Mouse (Mus musculus): ENCODE results near the gene Strip2. TPM values are rescaled to one million over a fixed set of nuclear protein-coding genes. Genes with fewer than 3 reads are reported as not detected.

The Strip2 gene
- polyA plus RNA-seq (2015; fragmentation: Nextera tagmentation; extraction: Ambion mirVana), result 5.1 and 5.7 TPM in 2 replicates

- H3K9me3 ChIP-seq, result no peaks in the 10 kb centered on the region
- ATAC-seq (ENCODE audit: low FRiP score, low read depth), result peak; percentile 99
- peaks cover 11% of the 10 kb centered on the region for H3K4me1 ChIP-seq (replicated peaks)
- peak within 1 kb of the TSS; percentile 97 for H3K4me3 ChIP-seq
- peak within 1 kb of the TSS; percentile 70 for H3K9ac ChIP-seq
- no peaks in the 10 kb centered on the region for H3K36me3 ChIP-seq
- H3K4me2 ChIP-seq, result peak within 1 kb of the TSS; percentile 89
- peaks cover 16% of the 10 kb centered on the region for H3K27me3 ChIP-seq
- WGBS, result under 1% methylated on average over 67 of the region's 67 CpGs
- H3K27ac ChIP-seq (replicated peaks), result peak within 1 kb of the TSS; percentile 73
These were observed at the start of gene Strip2 for GRCm38 (mm10) chr6:29916530-29917382. Strip2 (plus strand) TSS chr6:29917012.

GRCm38 (mm10) chr6:29868341-29868895 is 48.4 kb upstream of the Strip2 start:
- no peak overlapping the region for H3K4me2 ChIP-seq
- no peak for ATAC-seq (ENCODE audit: low FRiP score, low read depth)
- H3K27me3 ChIP-seq, result no peaks in the 10 kb centered on the region
- no peak overlapping the region for H3K27ac ChIP-seq (replicated peaks)
- H3K9me3 ChIP-seq, result no peaks in the 10 kb centered on the region
- no peak overlapping the region for H3K4me3 ChIP-seq
- 84% methylated on average over 2 of the region's 2 CpGs for WGBS
- no peak overlapping the region for H3K9ac ChIP-seq
- H3K4me1 ChIP-seq (replicated peaks), result peaks cover 8% of the 10 kb centered on the region; the same call in 1 of the 2 replicates
- H3K36me3 ChIP-seq, result peaks cover 3% of the 10 kb centered on the region; the same call in 1 of the 2 replicates

- Histone ChIP-seq H3K4me1 (replicated peaks) (peaks cover 8% of the 10 kb centered on the region; the same call in 1 of the 2 replicates), H3K4me3 (no peak overlapping the region), H3K27me3 (no peaks in the 10 kb centered on the region), H3K9ac (no peak overlapping the region), H3K36me3 (peaks cover 9% of the 10 kb centered on the region; the same call in 1 of the 2 replicates), H3K4me2 (no peak overlapping the region), H3K27ac (replicated peaks) (no peak overlapping the region), H3K9me3 (no peaks in the 10 kb centered on the region)
- ATAC-seq (ENCODE audit: low FRiP score, low read depth), result no peak
- 85% methylated on average over 2 of the region's 2 CpGs for WGBS
These were observed 43.2 kb upstream of the Strip2 start for GRCm38 (mm10) chr6:29873654-29874053.

- no peak for ATAC-seq (ENCODE audit: low FRiP score, low read depth)
- H3K4me3 ChIP-seq, result no peak overlapping the region
- no peaks in the 10 kb centered on the region for H3K9me3 ChIP-seq
- H3K27me3 ChIP-seq, result no peaks in the 10 kb centered on the region
- no peak overlapping the region for H3K4me2 ChIP-seq
- H3K4me1 ChIP-seq (replicated peaks), result peaks cover 3% of the 10 kb centered on the region; the same call in 1 of the 2 replicates
- no peak overlapping the region for H3K27ac ChIP-seq (replicated peaks)
- peaks cover 15% of the 10 kb centered on the region; the same call in 1 of the 2 replicates for H3K36me3 ChIP-seq
- no peak overlapping the region for H3K9ac ChIP-seq
- WGBS, result 84% methylated on average over 5 of the region's 5 CpGs
These were observed 41.2 kb upstream of the Strip2 start for GRCm38 (mm10) chr6:29875576-29875975.

GRCm38 (mm10) chr6:29876782-29877181 is 40.0 kb upstream of the Strip2 start:
- H3K36me3 ChIP-seq, result peaks cover 21% of the 10 kb centered on the region; the same call in 1 of the 2 replicates
- no peak overlapping the region for H3K4me2 ChIP-seq
- H3K4me3 ChIP-seq, result no peak overlapping the region
- H3K27me3 ChIP-seq, result no peaks in the 10 kb centered on the region
- H3K9ac ChIP-seq, result no peak overlapping the region
- no peaks in the 10 kb centered on the region for H3K9me3 ChIP-seq
- H3K4me1 ChIP-seq (replicated peaks), result no peaks in the 10 kb centered on the region
- no peak for ATAC-seq (ENCODE audit: low FRiP score, low read depth)
- 92% methylated on average over 4 of the region's 4 CpGs for WGBS
- no peak overlapping the region for H3K27ac ChIP-seq (replicated peaks)

- no peak overlapping the region for H3K4me3 ChIP-seq
- peaks cover 30% of the 10 kb centered on the region; the same call in 1 of the 2 replicates for H3K36me3 ChIP-seq
- ATAC-seq (ENCODE audit: low FRiP score, low read depth), result no peak
- no peak overlapping the region for H3K27ac ChIP-seq (replicated peaks)
- no peak overlapping the region for H3K4me2 ChIP-seq
- no peaks in the 10 kb centered on the region for H3K9me3 ChIP-seq
- no peaks in the 10 kb centered on the region for H3K27me3 ChIP-seq
- no peak overlapping the region for H3K9ac ChIP-seq
- H3K4me1 ChIP-seq (replicated peaks), result no peaks in the 10 kb centered on the region
These were observed 37.2 kb upstream of the Strip2 start for GRCm38 (mm10) chr6:29879579-29879978.

- Histone ChIP-seq H3K36me3 (peaks cover 30% of the 10 kb centered on the region; the same call in 1 of the 2 replicates), H3K27me3 (no peaks in the 10 kb centered on the region), H3K9ac (no peak overlapping the region), H3K9me3 (no peaks in the 10 kb centered on the region), H3K4me2 (no peak overlapping the region), H3K4me1 (replicated peaks) (no peaks in the 10 kb centered on the region), H3K4me3 (no peak overlapping the region), H3K27ac (replicated peaks) (no peak overlapping the region)
- WGBS, result 95% methylated on average over 3 of the region's 3 CpGs
- no peak for ATAC-seq (ENCODE audit: low FRiP score, low read depth)
These were observed 36.0 kb upstream of the Strip2 start for GRCm38 (mm10) chr6:29880796-29881195.

- ATAC-seq (ENCODE audit: low FRiP score, low read depth), result no peak
These were observed 34.9 kb upstream of the Strip2 start for GRCm38 (mm10) chr6:29881936-29882335.

GRCm38 (mm10) chr6:29882870-29883269 is 33.9 kb upstream of the Strip2 start:
- Histone ChIP-seq H3K4me2 (no peak overlapping the region), H3K4me1 (replicated peaks) (no peaks in the 10 kb centered on the region), H3K4me3 (no peak overlapping the region), H3K36me3 (peaks cover 35% of the 10 kb centered on the region; the same call in 1 of the 2 replicates), H3K27ac (replicated peaks) (no peak overlapping the region), H3K9me3 (no peaks in the 10 kb centered on the region), H3K9ac (no peak overlapping the region), H3K27me3 (no peaks in the 10 kb centered on the region)
- WGBS, result 75% methylated on average over 6 of the region's 6 CpGs
- no peak for ATAC-seq (ENCODE audit: low FRiP score, low read depth)

More at GRCm38 (mm10) chr6:29881936-29882335, 34.9 kb upstream of the Strip2 start:
- Histone ChIP-seq H3K4me2 (no peak overlapping the region), H3K9me3 (no peaks in the 10 kb centered on the region), H3K4me3 (no peak overlapping the region), H3K9ac (no peak overlapping the region), H3K27me3 (no peaks in the 10 kb centered on the region), H3K4me1 (replicated peaks) (no peaks in the 10 kb centered on the region), H3K27ac (replicated peaks) (no peak overlapping the region), H3K36me3 (peaks cover 35% of the 10 kb centered on the region; the same call in 1 of the 2 replicates)
- 87% methylated on average over 2 of the region's 2 CpGs for WGBS

GRCm38 (mm10) chr6:29891151-29891550 is 25.7 kb upstream of the Strip2 start:
- Histone ChIP-seq H3K4me2 (no peak overlapping the region), H3K36me3 (peaks cover 10% of the 10 kb centered on the region), H3K4me1 (replicated peaks) (no peaks in the 10 kb centered on the region), H3K9me3 (no peaks in the 10 kb centered on the region), H3K4me3 (no peak overlapping the region), H3K9ac (no peak overlapping the region), H3K27ac (replicated peaks) (no peak overlapping the region), H3K27me3 (no peaks in the 10 kb centered on the region)
- WGBS, result 68% methylated on average over 11 of the region's 11 CpGs
- ATAC-seq (ENCODE audit: low FRiP score, low read depth), result no peak

- no peaks in the 10 kb centered on the region for H3K4me1 ChIP-seq (replicated peaks)
- no peak overlapping the region for H3K27ac ChIP-seq (replicated peaks)
- no peaks in the 10 kb centered on the region for H3K27me3 ChIP-seq
- H3K4me3 ChIP-seq, result no peak overlapping the region
- no peak overlapping the region for H3K4me2 ChIP-seq
- 96% methylated on average over 3 of the region's 3 CpGs for WGBS
- no peak overlapping the region for H3K9ac ChIP-seq
- H3K9me3 ChIP-seq, result no peaks in the 10 kb centered on the region
- ATAC-seq (ENCODE audit: low FRiP score, low read depth), result no peak
- H3K36me3 ChIP-seq, result peaks cover 30% of the 10 kb centered on the region
These were observed 19.8 kb upstream of the Strip2 start for GRCm38 (mm10) chr6:29896976-29897375.

- no peak overlapping the region for H3K4me3 ChIP-seq
- no peak overlapping the region for H3K27ac ChIP-seq (replicated peaks)
- ATAC-seq (ENCODE audit: low FRiP score, low read depth), result no peak
- peaks cover 31% of the 10 kb centered on the region for H3K36me3 ChIP-seq
- no peak overlapping the region for H3K4me2 ChIP-seq
- 100% methylated on average over 1 of the region's 1 CpGs for WGBS
- H3K9me3 ChIP-seq, result no peaks in the 10 kb centered on the region
- H3K27me3 ChIP-seq, result no peaks in the 10 kb centered on the region
- no peak overlapping the region for H3K9ac ChIP-seq
- no peaks in the 10 kb centered on the region for H3K4me1 ChIP-seq (replicated peaks)
These were observed 15.4 kb upstream of the Strip2 start for GRCm38 (mm10) chr6:29901450-29901849.

Measured in hindbrain, embryonic 15.5 days (tissue).